Mouse (Mus musculus): ENCODE measurements around the gene Alkbh3. TPM values are rescaled to one million over a fixed set of nuclear protein-coding genes. Genes with fewer than 3 reads are reported as not detected.

Alkbh3 gene
- total RNA-seq, 1 experiment = 41.5 TPM

GRCm38 (mm10) chr2:93956908-93957784 lies 53.5 kb downstream of the Alkbh3 start, which contains the start of gene Gm13889:
Gene Gm13889, minus strand, starts transcription at chr2:93957201.
- in situ Hi-C loops (cut with MboI; ENCODE audit: low sequenced_read_pairs in 2 of 2, unreplicated experiment in 2 of 2) = no loop called here
- no peaks in the 10 kb centered on the region for H3K36me3 ChIP-seq (ENCODE audit: control insufficient read depth, insufficient read depth, low read length, poor library complexity, severe bottlenecking)
- peaks cover 0 to 4% of the 10 kb centered on the region in 2 experiments; a peak in 2 of 4 replicates for H3K4me1 ChIP-seq (ENCODE audit: control insufficient read depth in 2 of 2, insufficient read depth in 2 of 2, low read length in 2 of 2, poor library complexity in 1 of 2)
- H3K9me3 ChIP-seq (ENCODE audit: control insufficient read depth, insufficient read depth, low read depth, low read length) = no peaks in the 10 kb centered on the region
- TF ChIP-seq ZC3H11A (IDR thresholded peaks at IDR 0.05; ENCODE audit: borderline replicate concordance, low read depth, low read length) = no peak
- TF ChIP-seq ZNF384 (IDR thresholded peaks at IDR 0.05; ENCODE audit: low read depth, low read length) = no peak
- TF ChIP-seq HCFC1 (IDR thresholded peaks at IDR 0.05; ENCODE audit: borderline replicate concordance, insufficient read depth, low read length) = no peak
- TF ChIP-seq MAFK (IDR thresholded peaks at IDR 0.05; ENCODE audit: insufficient read depth, low read depth, low read length) = no peak
- TF ChIP-seq CHD2 (IDR thresholded peaks at IDR 0.05; ENCODE audit: low read depth, low read length) = no peak
- no peak within 1 kb of the TSS for H3K27ac ChIP-seq (ENCODE audit: insufficient read depth, low read depth, low read length, poor library complexity, severe bottlenecking)
- 0 out of 2 replicates have a peak within 1 kb of the TSS, but pooled peaks have one; percentile 2 for H3K9ac ChIP-seq (ENCODE audit: insufficient read depth, low read depth, low read length, poor library complexity, severe bottlenecking)
- no peak for DNase-seq (ENCODE audit: low read depth, low spot score)
- H3K4me3 ChIP-seq (ENCODE audit: insufficient read depth in 1 of 2, low read depth in 1 of 2, low read length in 2 of 2, poor library complexity in 1 of 2, severe bottlenecking in 1 of 2) = peak within 1 kb of the TSS; percentile 52 to 68

- no peak overlapping the region for H3K27ac ChIP-seq (ENCODE audit: insufficient read depth, low read depth, low read length, poor library complexity, severe bottlenecking)
- 0 out of 2 replicates have a peak overlapping the region, but pooled peaks have one; percentile 2 for H3K9ac ChIP-seq (ENCODE audit: insufficient read depth, low read depth, low read length, poor library complexity, severe bottlenecking)
- H3K9me3 ChIP-seq (ENCODE audit: control insufficient read depth, insufficient read depth, low read depth, low read length) = no peaks in the 10 kb centered on the region
- no peak for DNase-seq (ENCODE audit: low read depth, low spot score)
- in situ Hi-C loops (cut with MboI; ENCODE audit: low sequenced_read_pairs in 2 of 2, unreplicated experiment in 2 of 2) = no loop called here
- H3K4me1 ChIP-seq (ENCODE audit: control insufficient read depth in 2 of 2, insufficient read depth in 2 of 2, low read length in 2 of 2, poor library complexity in 1 of 2) = peaks cover 0 to 4% of the 10 kb centered on the region in 2 experiments; a peak in 2 of 4 replicates
- no peaks in the 10 kb centered on the region for H3K36me3 ChIP-seq (ENCODE audit: control insufficient read depth, insufficient read depth, low read length, poor library complexity, severe bottlenecking)
- H3K4me3 ChIP-seq (ENCODE audit: insufficient read depth in 1 of 2, low read depth in 1 of 2, low read length in 2 of 2, poor library complexity in 1 of 2, severe bottlenecking in 1 of 2) = peak overlapping the region; percentile 52 to 53
- TF ChIP-seq CHD2 (IDR thresholded peaks at IDR 0.05; ENCODE audit: low read depth, low read length) = no peak
- no peak for TF ChIP-seq HCFC1 (IDR thresholded peaks at IDR 0.05; ENCODE audit: borderline replicate concordance, insufficient read depth, low read length)
These were observed 54.2 kb downstream of the Alkbh3 start for GRCm38 (mm10) chr2:93956331-93956801.

GRCm38 (mm10) chr2:93955886-93956285 lies 54.7 kb downstream of the Alkbh3 start:
- Histone ChIP-seq H3K4me1 (ENCODE audit: control insufficient read depth in 2 of 2, insufficient read depth in 2 of 2, low read length in 2 of 2, poor library complexity in 1 of 2) (peaks cover 0 to 4% of the 10 kb centered on the region in 2 experiments; a peak in 2 of 4 replicates), H3K9ac (ENCODE audit: insufficient read depth, low read depth, low read length, poor library complexity, severe bottlenecking) (no peak overlapping the region), H3K4me3 (ENCODE audit: insufficient read depth in 1 of 2, low read depth in 1 of 2, low read length in 2 of 2, poor library complexity in 1 of 2, severe bottlenecking in 1 of 2) (peak overlapping the region; percentile 52 to 53), H3K27ac (ENCODE audit: insufficient read depth, low read depth, low read length, poor library complexity, severe bottlenecking) (no peak overlapping the region), H3K36me3 (ENCODE audit: control insufficient read depth, insufficient read depth, low read length, poor library complexity, severe bottlenecking) (no peaks in the 10 kb centered on the region), H3K9me3 (ENCODE audit: control insufficient read depth, insufficient read depth, low read depth, low read length) (no peaks in the 10 kb centered on the region)
- TF ChIP-seq CHD2 (IDR thresholded peaks at IDR 0.05; ENCODE audit: low read depth, low read length) = no peak
- no peak for TF ChIP-seq HCFC1 (IDR thresholded peaks at IDR 0.05; ENCODE audit: borderline replicate concordance, insufficient read depth, low read length)
- no peak for TF ChIP-seq ZNF384 (IDR thresholded peaks at IDR 0.05; ENCODE audit: low read depth, low read length)
- TF ChIP-seq MAFK (IDR thresholded peaks at IDR 0.05; ENCODE audit: insufficient read depth, low read depth, low read length) = no peak
- TF ChIP-seq ZC3H11A (IDR thresholded peaks at IDR 0.05; ENCODE audit: borderline replicate concordance, low read depth, low read length) = no peak
- in situ Hi-C loops (cut with MboI; ENCODE audit: low sequenced_read_pairs in 2 of 2, unreplicated experiment in 2 of 2) = no loop called here
- no peak for DNase-seq (ENCODE audit: low read depth, low spot score)

- no peak overlapping the region for H3K27ac ChIP-seq (ENCODE audit: insufficient read depth, low read depth, low read length, poor library complexity, severe bottlenecking)
- H3K36me3 ChIP-seq (ENCODE audit: control insufficient read depth, insufficient read depth, low read length, poor library complexity, severe bottlenecking) = no peaks in the 10 kb centered on the region
- no peaks in the 10 kb centered on the region for H3K9me3 ChIP-seq (ENCODE audit: control insufficient read depth, insufficient read depth, low read depth, low read length)
- H3K9ac ChIP-seq (ENCODE audit: insufficient read depth, low read depth, low read length, poor library complexity, severe bottlenecking) = no peak overlapping the region
- no peak for DNase-seq (ENCODE audit: low read depth, low spot score)
- in situ Hi-C loops (cut with MboI; ENCODE audit: low sequenced_read_pairs in 2 of 2, unreplicated experiment in 2 of 2) = no loop called here
- H3K4me1 ChIP-seq (ENCODE audit: control insufficient read depth in 2 of 2, insufficient read depth in 2 of 2, low read length in 2 of 2, poor library complexity in 1 of 2) = peaks cover 0 to 4% of the 10 kb centered on the region in 2 experiments; a peak in 2 of 4 replicates
- peak; percentile 74 for TF ChIP-seq MAFK (IDR thresholded peaks at IDR 0.05; ENCODE audit: insufficient read depth, low read depth, low read length)
- TF ChIP-seq CHD2 (IDR thresholded peaks at IDR 0.05; ENCODE audit: low read depth, low read length) = no peak
- H3K4me3 ChIP-seq (ENCODE audit: insufficient read depth in 1 of 2, low read depth in 1 of 2, low read length in 2 of 2, poor library complexity in 1 of 2, severe bottlenecking in 1 of 2) = peak overlapping the region; percentile 41 to 48
These were observed 55.6 kb downstream of the Alkbh3 start for GRCm38 (mm10) chr2:93954781-93955578.
